Mouse (Mus musculus): ENCODE results near the gene Glg1. TPM values are rescaled to one million over a fixed set of nuclear protein-coding genes. Genes with fewer than 3 reads are reported as not detected.
"Not testable (repeated sequence)": the region's sequence is repeated elsewhere in the genome, so short reads cannot be mapped to it uniquely, and the experiment has no call there.

Glg1 gene
- 70.1 and 91.1 TPM in 2 replicates for polyA plus RNA-seq (2014; fragmentation: Nextera tagmentation; extraction: Ambion mirVana)

DNA sequence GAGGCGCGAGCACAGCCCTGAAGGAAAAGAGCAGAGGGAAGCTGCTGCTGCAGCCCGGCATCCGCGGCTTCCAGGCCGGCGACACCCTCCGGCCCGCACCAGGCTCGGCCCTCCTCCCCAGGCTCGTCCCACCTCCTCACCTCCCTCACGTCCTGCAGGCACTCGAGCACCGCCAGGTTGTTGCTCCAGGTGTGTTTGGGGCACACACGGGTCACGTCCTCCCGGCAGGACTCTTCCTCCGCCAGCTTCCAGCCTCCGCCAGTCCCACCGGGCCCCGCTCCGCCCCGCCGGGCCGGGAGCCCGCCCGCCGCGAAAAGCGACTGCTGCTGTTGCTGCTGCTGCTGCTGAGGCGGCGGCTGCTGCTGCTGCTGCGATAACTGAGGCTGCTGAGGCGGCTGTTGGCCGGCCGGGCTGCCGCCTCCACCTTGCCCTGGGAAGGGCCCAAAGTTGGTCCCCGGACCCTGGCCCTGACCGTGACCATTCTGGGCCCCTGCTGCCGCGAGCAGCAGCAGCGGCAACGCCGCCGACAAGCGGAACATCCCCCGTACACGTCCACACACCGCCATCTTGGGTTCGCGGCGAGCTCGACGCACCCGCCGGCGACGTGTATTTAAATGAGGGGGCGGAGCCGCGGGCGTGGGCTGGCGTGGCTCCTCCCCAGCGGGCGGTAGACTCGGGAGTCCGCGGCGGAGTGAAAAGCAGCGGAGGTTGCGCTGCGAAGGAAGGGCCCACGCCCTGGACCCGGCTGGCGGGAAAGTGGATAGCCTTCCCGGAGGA lies at the start of gene Glg1:
Glg1 (minus strand) TSS at position 586 of the 777 bp plus-strand sequence.
- peak within 1 kb of the TSS; percentile 94 for H3K9ac ChIP-seq (replicated peaks; ENCODE audit: low read length)
- peak within 1 kb of the TSS; percentile 99 for H3K27ac ChIP-seq (replicated peaks; ENCODE audit: low read depth, low read length)
- H3K27me3 ChIP-seq (ENCODE audit: control insufficient read depth, insufficient read depth, low read length): no peaks in the 10 kb centered on the region
- DNase-seq (peak; percentile 98), ATAC-seq (ENCODE audit: low FRiP score, low TSS enrichment) (peak; percentile 93)
- H3K4me1 ChIP-seq (ENCODE audit: control insufficient read depth, insufficient read depth, low read length): peaks cover 8% of the 10 kb centered on the region
- peak within 1 kb of the TSS; percentile 86 for H3K4me3 ChIP-seq (replicated peaks; ENCODE audit: low read depth, low read length)
- H3K9me3 ChIP-seq (ENCODE audit: control insufficient read depth, low read length): no peaks in the 10 kb centered on the region
- under 1% methylated on average over 74 of the region's 76 CpGs for WGBS
- H3K4me2 ChIP-seq (ENCODE audit: low read length): peak within 1 kb of the TSS; percentile 68
- no peaks in the 10 kb centered on the region for H3K36me3 ChIP-seq (ENCODE audit: control insufficient read depth, insufficient read depth, low read length)

DNA sequence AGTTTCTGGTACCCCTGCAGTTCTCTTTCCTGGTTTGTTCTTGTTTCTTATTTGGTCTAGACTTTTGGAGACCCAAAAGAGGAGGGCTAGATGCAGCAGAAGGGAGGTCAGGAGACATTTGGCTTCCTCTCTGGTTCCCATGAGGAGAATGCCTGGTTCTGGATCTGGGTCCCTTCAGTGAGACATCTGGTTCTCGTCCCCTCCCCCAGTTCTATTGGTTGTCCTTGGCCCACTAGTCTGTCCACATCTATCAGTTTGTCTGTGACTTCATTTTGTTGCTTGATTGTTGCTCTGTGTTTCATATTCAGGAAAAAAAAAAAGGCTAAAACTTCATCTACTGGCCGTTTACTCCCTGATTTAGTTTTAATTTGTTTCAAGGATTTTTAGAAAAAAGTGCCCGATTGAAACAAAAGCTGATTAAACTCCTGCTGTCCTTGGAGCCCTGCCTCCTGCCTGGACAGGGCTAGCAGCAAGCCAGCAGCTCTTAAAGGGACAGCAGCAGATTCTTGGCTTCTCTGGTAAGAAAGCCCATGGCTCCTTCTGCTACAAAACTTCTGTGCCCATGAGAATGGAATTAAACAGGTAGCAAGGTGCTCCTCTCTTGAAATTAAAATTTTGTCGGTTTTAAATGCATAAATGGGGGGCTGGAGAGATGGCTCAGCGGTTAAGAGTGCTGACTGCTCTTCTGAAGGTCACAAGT lies 46.2 kb upstream of the Glg1 start:
- Histone ChIP-seq H3K9ac (replicated peaks; ENCODE audit: low read length) (no peak overlapping the region), H3K27ac (replicated peaks; ENCODE audit: low read depth, low read length) (no peak overlapping the region), H3K4me3 (replicated peaks; ENCODE audit: low read depth, low read length) (no peak overlapping the region), H3K4me1 (ENCODE audit: control insufficient read depth, insufficient read depth, low read length) (no peaks in the 10 kb centered on the region), H3K36me3 (ENCODE audit: control insufficient read depth, insufficient read depth, low read length) (no peaks in the 10 kb centered on the region), H3K27me3 (ENCODE audit: control insufficient read depth, insufficient read depth, low read length) (no peaks in the 10 kb centered on the region), H3K9me3 (ENCODE audit: control insufficient read depth, low read length) (no peaks in the 10 kb centered on the region), H3K4me2 (ENCODE audit: low read length) (no peak overlapping the region)
- DNase-seq (no peak), ATAC-seq (ENCODE audit: low FRiP score, low TSS enrichment) (no peak)
- WGBS: 26% methylated on average over 5 of the region's 5 CpGs

DNA sequence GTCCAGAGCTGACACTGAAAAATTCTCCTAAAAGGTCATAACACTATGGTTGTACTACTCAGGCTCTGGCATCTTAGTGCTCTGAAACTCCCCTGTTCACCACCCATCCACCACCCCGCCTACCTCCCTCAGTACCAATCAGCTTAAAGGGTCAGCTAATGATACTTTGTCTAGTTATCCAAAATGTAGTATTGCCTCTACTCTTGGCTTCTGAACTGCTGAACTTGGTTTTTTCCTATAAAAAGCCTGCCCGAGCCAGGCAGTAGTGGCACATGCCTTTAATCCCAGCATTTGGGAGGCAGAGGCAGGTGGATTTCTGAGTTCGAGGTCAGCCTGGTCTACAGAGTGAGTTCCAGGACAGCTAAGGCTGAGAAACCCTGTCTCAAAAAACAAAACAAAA lies 45.3 kb upstream of the Glg1 start:
- H3K36me3 ChIP-seq (ENCODE audit: control insufficient read depth, insufficient read depth, low read length): no peaks in the 10 kb centered on the region
- no peak for DNase-seq
- H3K4me1 ChIP-seq (ENCODE audit: control insufficient read depth, insufficient read depth, low read length): no peaks in the 10 kb centered on the region
- no peak overlapping the region for H3K4me3 ChIP-seq (replicated peaks; ENCODE audit: low read depth, low read length)
- no peak overlapping the region for H3K4me2 ChIP-seq (ENCODE audit: low read length)
- no peak overlapping the region for H3K27ac ChIP-seq (replicated peaks; ENCODE audit: low read depth, low read length)
- 93% methylated on average over 3 of the region's 3 CpGs for WGBS
- no peak overlapping the region for H3K9ac ChIP-seq (replicated peaks; ENCODE audit: low read length)
- H3K27me3 ChIP-seq (ENCODE audit: control insufficient read depth, insufficient read depth, low read length): no peaks in the 10 kb centered on the region
- no peaks in the 10 kb centered on the region for H3K9me3 ChIP-seq (ENCODE audit: control insufficient read depth, low read length)
- ATAC-seq (ENCODE audit: low FRiP score, low TSS enrichment): no peak

DNA sequence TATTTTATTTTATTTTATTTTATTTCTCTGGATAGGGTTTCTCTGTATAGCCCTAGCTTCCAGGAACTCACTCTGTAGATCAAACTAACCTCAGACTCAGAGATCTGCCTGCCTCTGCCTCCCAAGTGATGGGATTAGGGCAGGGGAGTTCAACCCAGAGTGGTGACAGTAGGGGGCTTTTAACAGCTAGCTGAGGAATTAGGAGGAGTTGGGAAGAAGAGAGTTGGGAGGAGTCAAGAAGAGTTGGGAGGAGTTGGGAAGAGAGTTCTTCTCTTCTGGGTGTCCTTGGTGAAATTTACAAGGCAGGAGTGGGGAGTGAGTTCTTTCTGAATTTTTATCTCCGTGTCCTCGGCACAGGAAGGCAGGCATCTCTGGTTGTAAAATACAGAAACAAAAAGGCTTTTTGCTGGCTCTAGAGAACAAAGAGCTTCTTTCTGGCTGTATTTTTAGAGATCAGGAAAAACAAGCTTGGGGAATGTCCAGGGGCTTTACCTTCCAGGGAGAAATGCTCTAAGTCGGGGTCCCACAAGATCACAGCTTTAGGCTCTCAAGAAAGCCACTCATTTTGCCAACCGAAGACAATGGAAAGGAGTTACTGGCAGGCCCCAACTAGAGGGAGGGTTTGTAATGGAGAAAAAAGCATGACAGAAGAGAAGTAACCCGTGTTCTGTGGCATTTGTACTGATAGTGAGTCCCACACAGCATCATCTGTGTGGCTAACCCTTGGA lies 44.2 kb upstream of the Glg1 start:
- DNase-seq; H3K4me3 ChIP-seq (replicated peaks; ENCODE audit: low read depth, low read length); H3K27me3 ChIP-seq (ENCODE audit: control insufficient read depth, insufficient read depth, low read length); H3K27ac ChIP-seq (replicated peaks; ENCODE audit: low read depth, low read length); ATAC-seq (ENCODE audit: low FRiP score, low TSS enrichment); H3K4me1 ChIP-seq (ENCODE audit: control insufficient read depth, insufficient read depth, low read length); H3K9me3 ChIP-seq (ENCODE audit: control insufficient read depth, low read length); H3K4me2 ChIP-seq (ENCODE audit: low read length); H3K36me3 ChIP-seq (ENCODE audit: control insufficient read depth, insufficient read depth, low read length); H3K9ac ChIP-seq (replicated peaks; ENCODE audit: low read length): not testable (repeated sequence)
- WGBS: 75% methylated on average over 5 of the region's 5 CpGs

DNA sequence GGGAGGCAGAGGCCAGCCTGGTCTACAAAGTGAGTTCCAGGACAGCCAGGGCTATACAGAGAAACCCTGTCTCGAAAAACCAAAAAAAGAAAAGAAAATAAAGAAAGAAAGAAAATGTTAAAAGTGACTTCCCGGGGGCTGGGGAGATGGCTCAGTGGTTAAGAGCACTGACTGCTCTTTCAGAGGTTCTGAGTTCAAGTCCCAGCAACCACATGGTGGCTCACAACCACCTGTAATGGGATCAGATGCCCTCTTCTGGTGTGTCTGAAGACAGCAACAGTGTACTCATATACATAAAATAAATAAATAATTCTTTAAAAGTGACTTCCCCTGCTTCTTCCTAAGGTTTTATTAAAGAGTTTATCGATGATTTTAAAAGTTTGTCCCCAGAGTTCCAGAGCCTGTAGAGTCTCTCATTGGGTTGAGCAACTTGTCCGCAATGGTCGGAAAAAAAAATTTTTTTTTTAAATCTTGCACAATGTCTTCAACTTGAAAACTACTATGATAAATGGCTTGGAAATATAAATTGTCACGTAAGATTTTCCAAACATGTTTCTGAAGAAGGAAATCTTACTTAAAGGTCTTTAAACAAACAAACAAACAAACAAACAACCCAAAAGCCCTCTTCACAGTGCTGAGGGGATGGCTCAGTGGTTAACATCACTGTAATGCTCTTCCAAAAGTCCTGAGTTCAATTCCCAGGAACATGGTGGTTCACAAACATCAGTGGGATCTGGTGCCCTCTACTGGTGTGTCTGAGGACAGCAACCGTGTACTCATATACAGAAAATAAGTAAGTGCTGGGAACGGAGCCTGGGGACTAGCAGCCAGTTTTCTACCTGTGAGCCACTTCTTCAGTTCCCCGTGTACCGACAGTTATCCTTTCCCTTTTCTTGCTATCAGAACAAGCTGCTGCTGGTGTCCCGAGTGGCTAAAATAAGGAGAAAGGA lies 41.9 kb upstream of the Glg1 start:
- no peak for ATAC-seq (ENCODE audit: low FRiP score, low TSS enrichment)
- Histone ChIP-seq H3K27ac (replicated peaks; ENCODE audit: low read depth, low read length) (no peak overlapping the region), H3K4me2 (ENCODE audit: low read length) (peak overlapping the region; percentile 26), H3K9ac (replicated peaks; ENCODE audit: low read length) (no peak overlapping the region), H3K27me3 (ENCODE audit: control insufficient read depth, insufficient read depth, low read length) (no peaks in the 10 kb centered on the region), H3K9me3 (ENCODE audit: control insufficient read depth, low read length) (no peaks in the 10 kb centered on the region), H3K4me3 (replicated peaks; ENCODE audit: low read depth, low read length) (peak overlapping the region; percentile 93; the same call in 1 of the 2 replicates), H3K4me1 (ENCODE audit: control insufficient read depth, insufficient read depth, low read length) (peaks cover 10% of the 10 kb centered on the region; the same call in 1 of the 2 replicates), H3K36me3 (ENCODE audit: control insufficient read depth, insufficient read depth, low read length) (peaks cover 10% of the 10 kb centered on the region; the same call in 1 of the 2 replicates)
- DNase-seq: no peak
- WGBS: 67% methylated on average over 11 of the region's 11 CpGs

DNA sequence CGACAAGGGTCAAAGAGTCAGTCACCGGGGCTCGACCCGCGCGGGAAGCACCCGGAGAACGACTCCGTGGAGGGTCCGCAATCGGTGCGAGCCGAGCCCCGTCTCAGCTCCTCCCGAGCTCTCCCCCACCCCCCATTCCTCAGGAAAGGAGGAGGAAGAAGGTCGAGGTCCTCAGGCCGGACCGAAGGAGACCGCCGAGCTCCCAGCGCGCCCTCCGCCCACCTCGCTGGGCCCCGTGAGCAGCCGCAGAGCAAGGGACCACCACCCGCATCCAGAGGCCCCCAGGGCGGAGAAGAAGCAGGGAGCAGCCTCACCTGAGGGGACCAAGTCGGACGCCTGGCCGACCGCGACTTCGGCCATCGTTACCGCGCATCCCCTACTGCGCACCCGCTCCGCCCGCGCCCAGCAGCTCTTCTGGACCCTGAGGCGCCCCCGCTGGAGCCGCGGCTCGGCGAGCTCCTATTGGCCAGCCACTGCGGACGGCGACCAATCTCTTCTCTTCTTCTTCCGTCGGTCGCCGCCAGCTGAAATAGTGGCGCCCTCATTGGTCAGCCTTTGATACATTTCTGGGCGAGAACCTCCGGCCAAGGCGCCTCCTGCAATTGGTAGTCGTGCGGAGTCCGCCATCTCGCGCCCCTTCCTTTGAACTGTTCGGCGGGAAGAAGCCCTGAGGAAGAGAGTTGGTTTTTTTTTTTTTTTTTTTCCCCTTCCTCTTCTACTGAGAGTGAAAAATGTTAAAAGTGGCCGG lies 41.0 kb upstream of the Glg1 start, which contains the start of gene Rfwd3:
Rfwd3 (minus strand) TSS at position 402 of the 748 bp plus-strand sequence.
- Histone ChIP-seq H3K4me1 (ENCODE audit: control insufficient read depth, insufficient read depth, low read length) (peaks cover 10% of the 10 kb centered on the region; the same call in 1 of the 2 replicates), H3K36me3 (ENCODE audit: control insufficient read depth, insufficient read depth, low read length) (peaks cover 16% of the 10 kb centered on the region), H3K27me3 (ENCODE audit: control insufficient read depth, insufficient read depth, low read length) (no peaks in the 10 kb centered on the region), H3K4me2 (ENCODE audit: low read length) (peak within 1 kb of the TSS; percentile 79), H3K4me3 (replicated peaks; ENCODE audit: low read depth, low read length) (peak within 1 kb of the TSS; percentile 93), H3K9ac (replicated peaks; ENCODE audit: low read length) (peak within 1 kb of the TSS; percentile 88), H3K27ac (replicated peaks; ENCODE audit: low read depth, low read length) (peak within 1 kb of the TSS; percentile 67), H3K9me3 (ENCODE audit: control insufficient read depth, low read length) (no peaks in the 10 kb centered on the region)
- DNase-seq: peak; percentile 97
- ATAC-seq (ENCODE audit: low FRiP score, low TSS enrichment): peak; percentile 100
- under 1% methylated on average over 67 of the region's 67 CpGs for WGBS

DNA sequence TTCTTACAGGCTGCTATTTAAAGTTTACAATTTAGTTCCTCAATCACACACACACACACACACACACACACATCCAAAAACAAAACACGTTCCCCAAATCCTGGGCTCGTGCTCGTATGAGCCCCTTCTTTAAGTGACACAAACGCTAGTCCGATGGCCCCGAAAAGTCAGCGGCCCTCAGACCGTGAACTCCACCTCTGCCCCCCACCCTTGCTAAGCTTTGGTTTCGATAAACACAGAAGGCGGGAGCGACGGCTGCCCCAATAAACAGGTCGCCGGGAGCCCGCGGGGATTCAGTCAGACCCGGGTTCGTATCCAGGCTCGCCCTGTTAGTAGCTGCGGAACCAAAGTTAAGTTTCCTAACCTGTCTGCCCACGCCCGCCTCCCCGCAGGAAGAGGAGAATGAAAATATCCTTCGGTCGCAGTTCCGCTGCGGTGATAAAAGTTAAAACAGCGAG lies 40.4 kb upstream of the Glg1 start:
- Histone ChIP-seq H3K4me3 (replicated peaks; ENCODE audit: low read depth, low read length) (peak overlapping the region; percentile 93), H3K27ac (replicated peaks; ENCODE audit: low read depth, low read length) (peak overlapping the region; percentile 67), H3K4me2 (ENCODE audit: low read length) (peak overlapping the region; percentile 79), H3K9me3 (ENCODE audit: control insufficient read depth, low read length) (no peaks in the 10 kb centered on the region), H3K36me3 (ENCODE audit: control insufficient read depth, insufficient read depth, low read length) (peaks cover 20% of the 10 kb centered on the region), H3K4me1 (ENCODE audit: control insufficient read depth, insufficient read depth, low read length) (peaks cover 10% of the 10 kb centered on the region; the same call in 1 of the 2 replicates), H3K27me3 (ENCODE audit: control insufficient read depth, insufficient read depth, low read length) (no peaks in the 10 kb centered on the region), H3K9ac (replicated peaks; ENCODE audit: low read length) (peak overlapping the region; percentile 88)
- ATAC-seq (ENCODE audit: low FRiP score, low TSS enrichment) (no peak), DNase-seq (peak; percentile 36)
- under 1% methylated on average over 28 of the region's 28 CpGs for WGBS

Data from midbrain, embryonic 14.5 days (tissue).